In the genomic region with DNA sequence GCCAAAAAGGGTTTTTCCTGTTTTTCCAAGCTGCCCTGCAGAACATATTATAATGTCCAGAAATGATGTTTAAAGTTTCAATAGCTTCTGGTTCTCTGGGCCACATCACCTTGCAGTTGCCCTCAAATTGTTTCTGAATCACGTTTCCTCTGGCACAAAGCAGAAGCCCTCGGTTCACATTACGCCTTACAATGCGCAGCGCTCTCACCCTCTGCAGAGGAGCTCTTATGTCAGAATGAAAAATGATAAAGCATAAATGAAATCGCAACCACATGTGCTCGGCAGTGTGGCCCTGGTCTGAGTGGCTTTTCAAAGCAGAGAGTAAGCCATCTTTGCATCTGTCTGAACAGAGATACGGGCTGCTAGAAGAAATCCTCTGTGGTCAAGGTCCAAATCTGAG, we compare ENCODE assay signal across 30 mouse cellular contexts.
A peak's percentile ranks its signal among the peaks of the same experiment; 100 is the strongest.
DNase-seq lines count a peak whose midpoint lies in the region; ATAC-seq and TF ChIP-seq lines count a peak whose summit lies in the region.
"Had no signal": no experiment of that assay in that cellular context is flagged by ENCODE, and none has a peak within 500 bp of the region (broad histone marks: within the 10 kb centered on the region; RNA-seq: fewer than 3 reads in every experiment).

No protein-coding gene starts in this region.

- H3K27ac ChIP-seq in embryonic facial prominence, embryonic 14.5 days (replicated peaks; ENCODE audit: low read depth, low read length), result no peak overlapping the region
- H3K27ac ChIP-seq in limb, embryonic 14.5 days (replicated peaks; ENCODE audit: low read depth, low read length), result no peak overlapping the region
- H3K27ac ChIP-seq: embryonic facial prominence, embryonic 15.5 days; forebrain, embryonic 13.5 days; gastrocnemius, adult 2 months; hindbrain, embryonic 13.5 days; kidney, embryonic 15.5 days; macrophage; midbrain, embryonic 15.5 days had no signal

- no peak for ATAC-seq in embryonic facial prominence, embryonic 14.5 days (ENCODE audit: low read depth)
- ATAC-seq in limb, embryonic 14.5 days (ENCODE audit: low FRiP score, low read depth), result no peak
- ATAC-seq: forebrain, embryonic 13.5 days; midbrain, embryonic 15.5 days; Patski had no signal

- 32% methylated on average over 8 of the region's 8 CpGs for WGBS in embryonic facial prominence, embryonic 14.5 days
- WGBS in limb, embryonic 14.5 days, result 27% methylated on average over 8 of the region's 8 CpGs

- H3K27me3 ChIP-seq in embryonic facial prominence, embryonic 14.5 days (replicated peaks; ENCODE audit: control insufficient read depth, insufficient read depth, low read length), result no peaks in the 10 kb centered on the region
- H3K27me3 ChIP-seq in limb, embryonic 14.5 days (ENCODE audit: control insufficient read depth, insufficient read depth, low read length), result no peaks in the 10 kb centered on the region
- H3K27me3 ChIP-seq: embryonic facial prominence, embryonic 15.5 days; forebrain, embryonic 13.5 days; hindbrain, embryonic 13.5 days; kidney, embryonic 15.5 days; midbrain, embryonic 15.5 days; Patski had no signal

- no peaks in the 10 kb centered on the region for H3K9me3 ChIP-seq in embryonic facial prominence, embryonic 14.5 days (ENCODE audit: control insufficient read depth, low read length)
- H3K9me3 ChIP-seq in limb, embryonic 14.5 days (ENCODE audit: control insufficient read depth, low read length), result no peaks in the 10 kb centered on the region
- H3K9me3 ChIP-seq: embryonic facial prominence, embryonic 15.5 days; forebrain, embryonic 13.5 days; G1E; hindbrain, embryonic 13.5 days; kidney, embryonic 15.5 days; midbrain, embryonic 15.5 days had no signal

- H3K4me1 ChIP-seq in embryonic facial prominence, embryonic 14.5 days (ENCODE audit: control insufficient read depth, insufficient read depth, low read length), result peaks cover 4% of the 10 kb centered on the region; the same call in 1 of the 2 replicates
- no peaks in the 10 kb centered on the region for H3K4me1 ChIP-seq in limb, embryonic 14.5 days (ENCODE audit: control insufficient read depth, insufficient read depth, low read length)
- H3K4me1 ChIP-seq: embryonic facial prominence, embryonic 15.5 days; forebrain, embryonic 13.5 days; hindbrain, embryonic 13.5 days; kidney, embryonic 15.5 days; midbrain, embryonic 15.5 days had no signal

- peak; percentile 39 for DNase-seq in embryo, embryonic 10 days (ENCODE audit: low spot score)
- DNase-seq in embryo, embryonic 9.5 days (ENCODE audit: extremely low spot score), result no peak
- peak; percentile 46 for DNase-seq in embryo, embryonic 10.5 days (ENCODE audit: low spot score)
- peak; percentile 31 for DNase-seq in embryonic facial prominence, embryonic 14.5 days (ENCODE audit: low spot score)
- peak; percentile 10 for DNase-seq in limb, embryonic 14.5 days (ENCODE audit: low spot score)
- no peak for DNase-seq in heart, postnatal 4 days
- no peak for DNase-seq in thymus, postnatal 10 days (ENCODE audit: low spot score in 2 of 2)
- DNase-seq in liver, result no peak
- DNase-seq: adrenal gland, postnatal 10 days; cerebellum, adult 11 months; cerebellum, adult 9-10 months; gastrocnemius, adult 2 months; gastrocnemius, postnatal 36 days; heart, adult 18-20 months; heart, postnatal 36 days; kidney, adult 11 months; kidney, postnatal 25 days; lung, postnatal 10 days; retina, postnatal 1 day; right cerebral cortex, postnatal 14 days had no signal

- H3K4me2 ChIP-seq in embryonic facial prominence, embryonic 14.5 days (ENCODE audit: low read depth, low read length), result no peak overlapping the region
- H3K4me2 ChIP-seq in limb, embryonic 14.5 days (replicated peaks; ENCODE audit: low read depth, low read length, severe bottlenecking), result no peak overlapping the region
- H3K4me2 ChIP-seq: embryonic facial prominence, embryonic 15.5 days; forebrain, embryonic 13.5 days; heart, embryonic 11.5 days; hindbrain, embryonic 13.5 days; kidney, embryonic 15.5 days; liver, embryonic 11.5 days; midbrain, embryonic 15.5 days had no signal

- no peak for TF ChIP-seq POLR2A in limb, embryonic 14.5 days (IDR thresholded peaks at IDR 0.05; ENCODE audit: borderline replicate concordance, extremely low read depth, insufficient read depth, insufficient read length)

- no peaks in the 10 kb centered on the region for H3K36me3 ChIP-seq in embryonic facial prominence, embryonic 14.5 days (ENCODE audit: control insufficient read depth, insufficient read depth, low read length)
- H3K36me3 ChIP-seq in limb, embryonic 14.5 days (ENCODE audit: control insufficient read depth, insufficient read depth, low read length), result no peaks in the 10 kb centered on the region
- H3K36me3 ChIP-seq: embryonic facial prominence, embryonic 15.5 days; G1E; hindbrain, embryonic 13.5 days; kidney, embryonic 15.5 days; midbrain, embryonic 15.5 days had no signal

- no peak overlapping the region for H3K4me3 ChIP-seq in embryonic facial prominence, embryonic 14.5 days (ENCODE audit: low read depth, low read length)
- no peak overlapping the region for H3K4me3 ChIP-seq in limb, embryonic 14.5 days (replicated peaks; ENCODE audit: low read length)
- H3K4me3 ChIP-seq: embryonic facial prominence, embryonic 15.5 days; forebrain, embryonic 13.5 days; gastrocnemius, adult 2 months; hindbrain, embryonic 13.5 days; kidney, embryonic 15.5 days; midbrain, embryonic 15.5 days had no signal

- H3K9ac ChIP-seq in embryonic facial prominence, embryonic 14.5 days (ENCODE audit: low read depth, low read length), result no peak overlapping the region
- no peak overlapping the region for H3K9ac ChIP-seq in limb, embryonic 14.5 days (ENCODE audit: low read depth, low read length, severe bottlenecking)
- H3K9ac ChIP-seq: embryonic facial prominence, embryonic 15.5 days; forebrain, embryonic 13.5 days; hindbrain, embryonic 13.5 days; kidney, embryonic 15.5 days; midbrain, embryonic 15.5 days had no signal

Comparison
In these comparisons a context has a peak if more than half of its experiments do, and no peak if none do; other contexts are left out.
1. DNase-seq: peak in embryo, embryonic 10 days (single experiment), embryo, embryonic 10.5 days (single experiment), embryonic facial prominence, embryonic 14.5 days (single experiment) and limb, embryonic 14.5 days (single experiment); none in embryo, embryonic 9.5 days (single experiment), heart, postnatal 4 days (single experiment), thymus, postnatal 10 days (0 of 2) and liver (single experiment).